Mouse (Mus musculus): ENCODE data around the gene Dnmt3a.

Dnmt3a gene

GRCm38 (mm10) chr12:3819899-3820298 lies 14.1 kb downstream of the Dnmt3a start:
- no peak for DNase-seq (ENCODE audit: low read depth, low spot score)

GRCm38 (mm10) chr12:3823408-3823807 lies 17.6 kb downstream of the Dnmt3a start:
- no peak for DNase-seq (ENCODE audit: low read depth, low spot score)

DNA sequence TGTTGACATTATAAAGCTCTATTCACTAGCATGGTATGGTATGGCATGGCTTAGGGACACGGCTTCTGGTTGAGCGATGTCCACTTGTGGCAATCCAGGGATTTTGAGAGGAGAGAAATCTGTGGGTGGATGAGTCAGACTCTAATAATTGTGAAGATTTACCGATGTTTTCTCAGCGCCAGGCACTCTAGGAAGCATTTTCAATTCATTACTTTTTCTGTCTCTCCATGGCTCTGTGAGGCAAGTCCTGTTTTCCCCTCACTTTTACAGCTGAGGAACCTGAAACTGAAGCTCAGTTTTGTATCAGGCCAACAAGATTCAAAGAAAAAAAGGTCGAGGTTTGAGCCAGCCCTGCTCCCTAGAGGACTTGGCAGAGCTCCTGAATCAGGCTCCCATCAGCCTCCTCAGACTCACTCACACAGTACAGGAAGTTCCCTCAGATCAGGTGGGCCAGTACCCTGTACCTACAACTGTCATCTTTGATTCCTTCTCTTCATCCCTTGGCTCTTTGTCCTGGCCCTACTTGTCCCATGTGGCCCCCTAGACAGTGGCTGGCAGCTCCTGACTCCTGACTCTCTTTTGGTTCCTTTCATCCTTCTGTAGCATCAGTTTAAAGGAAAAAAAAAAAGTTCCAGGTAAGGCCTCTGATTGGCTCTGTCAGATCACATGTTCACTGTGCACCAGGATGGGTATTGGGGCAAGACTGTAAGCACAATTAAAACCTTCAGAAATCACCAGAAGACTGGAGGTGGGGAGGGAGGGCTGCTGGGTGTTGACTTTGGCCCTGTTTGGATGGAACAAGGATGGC lies 19.3 kb downstream of the Dnmt3a start:
- no peak for DNase-seq (ENCODE audit: low read depth, low spot score)

- DNase-seq (ENCODE audit: low read depth, low spot score), result no peak
Measured at GRCm38 (mm10) chr12:3825714-3826080, 19.9 kb downstream of the Dnmt3a start.

DNA sequence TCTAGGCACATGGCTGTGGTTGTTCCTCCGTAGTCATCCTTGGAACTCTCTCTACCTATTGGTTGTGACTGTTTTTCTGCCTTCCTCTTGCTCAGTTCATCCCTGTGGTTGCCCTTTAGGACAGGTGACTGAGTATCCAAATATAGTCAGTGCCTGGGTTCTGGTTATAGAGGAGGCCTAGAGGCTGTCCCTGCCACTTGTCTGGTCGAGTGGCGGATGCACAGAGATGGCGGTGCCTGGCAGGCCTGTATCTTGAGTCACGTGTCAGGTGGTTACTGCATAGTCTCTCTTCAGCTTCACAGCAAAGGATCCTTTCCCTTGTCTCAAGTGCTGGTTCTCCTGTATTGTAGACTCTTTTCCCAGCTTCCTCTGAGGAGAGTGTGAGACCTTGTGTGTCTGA lies 22.0 kb downstream of the Dnmt3a start:
- DNase-seq (ENCODE audit: low read depth, low spot score), result no peak

DNA sequence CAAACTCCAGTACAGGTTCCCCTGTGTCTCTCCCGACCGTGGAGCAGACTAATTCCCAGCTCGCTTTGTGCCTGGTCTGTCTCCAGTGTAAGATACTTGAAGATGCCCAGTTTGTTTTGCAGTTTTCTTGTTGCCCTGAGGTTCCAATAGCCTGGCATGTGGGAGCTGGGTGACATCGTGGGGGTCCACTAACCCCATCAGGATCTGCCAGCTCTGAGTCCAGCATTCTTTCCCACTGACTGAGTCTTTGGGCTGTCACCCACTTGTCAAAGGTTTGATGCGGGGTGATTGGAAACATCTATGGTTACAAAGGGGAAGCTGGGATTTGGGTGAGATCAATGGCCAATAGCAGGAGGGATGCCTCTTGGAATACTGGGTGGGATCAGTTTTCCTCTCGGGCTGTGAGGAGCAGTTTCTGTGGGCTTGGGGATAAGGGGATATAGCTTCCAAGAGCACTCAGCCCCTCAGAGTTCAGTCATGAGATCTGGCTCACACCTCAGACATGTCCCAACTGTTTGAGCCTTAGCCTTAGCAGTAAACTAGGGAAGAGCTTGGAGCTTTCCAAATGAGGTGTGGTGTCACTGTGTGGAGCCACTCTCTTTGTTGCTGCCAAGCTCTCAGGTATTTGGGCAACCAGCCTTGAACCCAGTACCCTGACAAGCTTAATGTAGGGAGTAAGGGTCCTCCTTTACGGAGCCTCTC lies 27.4 kb downstream of the Dnmt3a start:
- no peak for DNase-seq (ENCODE audit: low read depth, low spot score)

- no peak for DNase-seq (ENCODE audit: low read depth, low spot score)
Measured at GRCm38 (mm10) chr12:3833851-3834273, 28.1 kb downstream of the Dnmt3a start.

- no peak for DNase-seq (ENCODE audit: low read depth, low spot score)
Measured at GRCm38 (mm10) chr12:3834373-3835314, 28.8 kb downstream of the Dnmt3a start.

- DNase-seq (ENCODE audit: low read depth, low spot score), result no peak
Measured at GRCm38 (mm10) chr12:3835576-3835975, 29.8 kb downstream of the Dnmt3a start.

DNA sequence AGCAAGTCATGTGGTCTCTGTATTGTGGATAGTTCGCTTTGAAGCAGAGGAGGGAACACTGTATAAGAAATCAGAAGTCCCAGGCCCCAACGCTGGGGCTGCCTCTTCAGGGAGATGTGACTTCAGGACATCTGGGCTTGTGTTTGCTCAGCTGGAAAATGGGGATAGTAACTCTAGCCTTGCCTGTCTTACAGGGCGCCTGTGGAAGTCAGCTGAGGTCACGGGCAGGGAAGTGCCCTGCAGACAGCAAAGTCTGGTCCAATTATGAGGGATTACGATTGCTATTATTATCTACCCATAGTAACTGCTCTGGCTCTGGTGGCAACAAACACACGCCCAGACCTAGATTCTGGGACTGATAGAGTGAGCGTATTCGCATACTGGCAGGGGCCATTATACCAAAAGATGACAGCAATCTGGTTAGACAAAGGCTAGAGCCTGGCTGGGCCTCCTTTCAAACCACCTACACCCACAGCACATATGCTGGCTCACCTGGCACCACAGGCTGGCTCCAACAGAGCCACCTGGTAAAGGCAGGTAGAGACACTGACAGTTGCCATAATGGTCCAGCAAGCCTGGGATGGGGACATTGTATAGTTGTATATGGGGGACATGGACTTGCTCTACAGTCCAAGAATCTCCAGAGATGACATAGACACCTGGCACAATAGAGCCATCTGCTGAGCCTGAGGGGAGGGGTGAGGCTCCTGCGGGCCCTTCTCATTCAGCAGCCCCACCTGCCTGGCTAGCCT lies 31.4 kb downstream of the Dnmt3a start:
- DNase-seq (ENCODE audit: low read depth, low spot score), result no peak

DNA sequence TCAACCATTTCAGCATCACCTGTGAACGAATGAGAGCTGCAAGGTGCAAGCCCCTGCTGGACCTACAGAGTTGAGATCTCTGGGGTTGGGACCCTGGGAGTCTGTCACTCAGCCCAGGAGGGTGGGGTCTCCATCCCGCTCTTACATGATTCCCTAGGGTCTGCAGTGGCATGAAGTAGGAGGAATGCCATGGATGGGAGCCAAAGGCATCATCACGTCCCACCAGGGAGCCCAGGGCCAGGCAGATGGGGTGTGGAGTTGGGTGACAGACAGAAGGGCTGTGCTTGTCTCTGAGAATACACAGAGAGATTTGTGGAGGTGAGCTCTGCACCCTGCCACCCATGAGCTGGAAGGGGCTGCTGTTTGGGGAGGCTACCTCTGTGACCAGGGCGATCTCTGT lies 32.2 kb downstream of the Dnmt3a start:
- no peak for DNase-seq (ENCODE audit: low read depth, low spot score)

- no peak for DNase-seq (ENCODE audit: low read depth, low spot score)
Measured at GRCm38 (mm10) chr12:3839662-3840061, 33.9 kb downstream of the Dnmt3a start.

DNA sequence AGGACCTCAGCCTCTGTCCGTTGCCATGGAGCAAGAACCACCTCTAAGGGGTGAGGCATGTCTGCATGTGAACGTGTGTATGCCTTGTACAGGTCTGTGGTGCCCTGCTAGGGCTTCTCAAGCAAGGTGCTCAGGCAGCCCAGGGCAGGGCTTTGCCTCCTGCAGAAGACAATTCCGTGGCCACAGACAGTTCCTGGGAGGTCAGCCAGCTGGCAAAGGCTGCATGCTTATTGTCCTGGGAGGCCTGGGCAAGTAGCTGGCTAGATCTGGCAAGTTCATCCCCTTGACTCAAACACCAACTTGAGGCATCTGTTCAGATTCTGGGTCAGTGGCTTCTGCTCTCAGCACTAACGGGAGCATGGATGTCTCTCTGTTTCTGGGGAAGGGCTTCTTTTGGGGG lies 35.3 kb downstream of the Dnmt3a start:
- DNase-seq (ENCODE audit: low read depth, low spot score), result no peak

DNA sequence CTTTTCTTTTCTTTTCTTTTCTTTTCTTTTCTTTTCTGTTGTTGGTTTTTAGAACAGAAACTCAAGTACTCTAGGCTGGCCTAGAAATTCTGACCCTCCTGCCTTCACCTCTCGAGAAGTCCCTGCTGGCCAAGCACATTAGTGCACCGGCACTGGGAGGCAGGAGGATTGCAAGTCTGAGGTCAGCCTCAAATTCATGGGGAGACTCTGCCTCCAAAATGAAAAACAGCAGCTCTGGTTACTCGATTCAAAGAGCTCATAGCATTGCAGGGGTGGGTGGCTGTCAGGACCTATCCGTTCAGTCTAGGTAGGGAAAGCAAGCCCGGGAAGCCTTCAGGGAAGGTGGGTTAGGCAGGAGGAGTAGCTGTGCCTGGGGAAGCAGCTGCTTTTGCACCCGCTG lies 37.0 kb downstream of the Dnmt3a start:
- DNase-seq (ENCODE audit: low read depth, low spot score), result peak; percentile 48

GRCm38 (mm10) chr12:3843371-3843861 lies 37.6 kb downstream of the Dnmt3a start:
- peak; percentile 88 for DNase-seq (ENCODE audit: low read depth, low spot score)

DNA sequence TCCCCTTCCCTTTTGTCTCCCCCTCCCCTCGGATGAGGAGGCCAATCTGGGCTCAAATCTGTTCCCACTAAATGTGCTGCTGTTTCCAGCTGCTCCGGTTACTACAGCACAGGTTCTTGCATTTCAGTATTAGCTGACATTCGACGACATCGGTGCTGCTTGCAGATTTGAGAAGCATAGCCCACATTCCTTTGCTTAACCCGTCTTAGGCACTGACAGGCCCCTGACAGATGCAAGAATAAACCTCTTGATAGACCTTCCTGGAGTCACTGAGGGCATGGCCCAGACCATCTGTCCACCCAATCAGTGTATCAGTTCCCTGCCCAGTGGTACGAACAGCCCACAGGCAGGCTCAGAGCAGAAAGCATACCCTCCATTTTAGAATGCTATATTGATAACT lies 38.1 kb downstream of the Dnmt3a start:
- DNase-seq (ENCODE audit: low read depth, low spot score), result peak; percentile 60

DNA sequence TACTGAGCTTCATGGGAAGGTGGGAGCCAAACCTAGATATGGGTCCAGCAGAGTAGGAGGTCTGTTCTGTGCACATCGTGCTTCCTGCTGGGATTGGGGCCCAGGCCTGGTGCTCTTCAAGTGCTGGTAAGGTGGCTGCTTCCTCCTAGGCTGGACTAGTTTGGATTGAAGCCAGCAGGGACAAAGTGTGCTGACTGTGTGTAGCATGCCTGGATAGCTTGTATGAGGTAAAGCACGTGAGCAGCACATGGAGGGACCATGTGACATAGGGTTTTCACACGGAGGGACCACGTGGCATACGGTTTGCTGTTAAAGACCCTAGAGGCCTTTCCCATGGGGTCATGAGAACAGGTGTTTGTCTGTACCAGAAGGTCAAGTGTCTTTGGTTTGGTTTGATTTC lies 38.5 kb downstream of the Dnmt3a start:
- DNase-seq (ENCODE audit: low read depth, low spot score), result no peak

- DNase-seq (ENCODE audit: low read depth, low spot score), result no peak
Measured at GRCm38 (mm10) chr12:3849481-3849880, 43.7 kb downstream of the Dnmt3a start.

- no peak for DNase-seq (ENCODE audit: low read depth, low spot score)
Measured at GRCm38 (mm10) chr12:3850165-3850564, 44.4 kb downstream of the Dnmt3a start.

- peak; percentile 63 for DNase-seq (ENCODE audit: low read depth, low spot score)
Measured at GRCm38 (mm10) chr12:3850731-3851130, 44.9 kb downstream of the Dnmt3a start.

- no peak for DNase-seq (ENCODE audit: low read depth, low spot score)
Measured at GRCm38 (mm10) chr12:3851179-3851578, 45.4 kb downstream of the Dnmt3a start.
